Mouse (Mus musculus) heart, adult 2 months (tissue): ENCODE results near the gene Bzw2. TPM values are rescaled to one million over a fixed set of nuclear protein-coding genes. Genes with fewer than 3 reads are reported as not detected.

Experiments
- DNase-seq, 2 experiments: peaks; one replicate each; pipeline ENCODE4 v3.0.0; 2021
- H3K27ac ChIP-seq: fragments of 200-600 bp; 2 replicates; pipeline ENCODE4 v1.8.1; 2022
- H3K27me3 ChIP-seq: fragments of 200-500 bp; 2 replicates; pipeline ENCODE4 v1.6.1; 2012; ENCODE audit warnings: mild to moderate bottlenecking, low read length, inconsistent platforms, mixed read lengths; ENCODE audit not compliant: control insufficient read depth, insufficient read depth
- H3K36me3 ChIP-seq: fragments of 200-500 bp; 2 replicates; pipeline ENCODE4 v1.6.1; 2012; ENCODE audit warnings: low read length, inconsistent platforms; ENCODE audit not compliant: control insufficient read depth, insufficient read depth
- H3K4me1 ChIP-seq: fragments of 200-500 bp; 2 replicates; pipeline ENCODE4 v1.6.1; 2011; ENCODE audit warnings: low read length; ENCODE audit not compliant: control insufficient read depth, insufficient read depth
- H3K4me3 ChIP-seq: fragments of 200-600 bp; 2 replicates; pipeline ENCODE4 v1.8.1; 2022
- H3K79me2 ChIP-seq: fragments of 200-500 bp; replicated peaks from 2 replicates; pipeline ENCODE4 v1.6.1; 2012; ENCODE audit warnings: mild to moderate bottlenecking, inconsistent platforms, low read length, moderate library complexity, mixed read lengths; ENCODE audit not compliant: control insufficient read depth, insufficient read depth
- H3K9ac ChIP-seq: fragments of 200-500 bp; 2 replicates; pipeline ENCODE4 v1.6.1; 2012; ENCODE audit warnings: low read depth, mild to moderate bottlenecking, control low read depth, inconsistent platforms, low read length, mixed read lengths
- CTCF ChIP-seq: fragments of 200-600 bp; IDR thresholded peaks from 2 replicates; pipeline ENCODE4 v1.8.1; 2022; ENCODE audit warnings: antibody characterized with exemption, mild to moderate bottlenecking, moderate library complexity
- EP300 ChIP-seq: fragments of 200-500 bp; IDR thresholded peaks from 2 replicates; pipeline ENCODE4 v1.6.1; 2011; ENCODE audit warnings: low read depth, low read length, control low read depth; ENCODE audit not compliant: insufficient read depth
- POLR2A ChIP-seq: fragments of 200-500 bp; IDR thresholded peaks from 2 replicates; pipeline ENCODE4 v1.6.1; 2011; ENCODE audit warnings: mild to moderate bottlenecking, low read depth, low read length, control low read depth; ENCODE audit not compliant: insufficient read depth
- WGBS: fragments of 180-500 bp; shearing (Covaris S2); methylation state at CpG from one replicate; pipeline ENCODE4 v1.1.7; 2018; 5-methylcytosine and 5-hydroxymethylcytosine counted together
- intact Hi-C: fragments of 180-260 bp; cut with DNase I; formaldehyde crosslinking; loops from one replicate; pipeline ENCODE4 v1.15.1; 2025
- polyA plus RNA-seq: library from polyadenylated mRNA; depleted of rRNA; stranded (reverse); fragments of >200 nt; gene quantifications from 2 replicates; pipeline ENCODE4 v1.2.3, GENCODE M21; 2012
- total RNA-seq, 2 experiments: library from RNA; stranded (reverse); gene quantifications; 2 replicates each; pipeline ENCODE4 v1.2.3; 2021

The Bzw2 gene
- total and polyA plus RNA-seq, 3 experiments, result 67.3 to 199 (median 175) TPM

- Histone ChIP-seq H3K9ac (no peak overlapping the region), H3K36me3 (peaks cover 2% of the 10 kb centered on the region; the same call in 1 of the 2 replicates), H3K4me1 (peaks cover 1% of the 10 kb centered on the region; the same call in 1 of the 2 replicates), H3K4me3 (no peak overlapping the region), H3K27ac (no peak overlapping the region), H3K27me3 (no peaks in the 10 kb centered on the region), H3K79me2 (no peaks in the 10 kb centered on the region)
- WGBS, result 96% methylated on average over 3 of the region's 3 CpGs
- TF ChIP-seq CTCF, result no peak
- TF ChIP-seq POLR2A, result no peak
- no peak for TF ChIP-seq EP300
- intact Hi-C loops, result loop anchor here (10.0 kb wide), 3 partner anchors 155 to 825 kb away; no protein-coding TSS in a partner anchor
- no peak for DNase-seq
Observed at GRCm38 (mm10) chr12:36189610-36190009, 31.7 kb upstream of the Bzw2 start.

- no peak overlapping the region for H3K27ac ChIP-seq
- peaks cover 7% of the 10 kb centered on the region for H3K4me1 ChIP-seq
- H3K79me2 ChIP-seq, result no peaks in the 10 kb centered on the region
- no peak overlapping the region for H3K4me3 ChIP-seq
- intact Hi-C loops, result loop anchor here (10.0 kb wide), 3 partner anchors 152 to 828 kb away; no protein-coding TSS in a partner anchor
- TF ChIP-seq POLR2A (no peak), CTCF (no peak), EP300 (no peak)
- no peaks in the 10 kb centered on the region for H3K27me3 ChIP-seq
- 48% methylated on average over 6 of the region's 6 CpGs for WGBS
- H3K9ac ChIP-seq, result no peak overlapping the region
- peaks cover 2% of the 10 kb centered on the region; the same call in 1 of the 2 replicates for H3K36me3 ChIP-seq
- DNase-seq, result no peak
Observed at GRCm38 (mm10) chr12:36187081-36187480, 29.2 kb upstream of the Bzw2 start.

- WGBS, result 36% methylated on average over 6 of the region's 6 CpGs
- H3K27ac ChIP-seq, result peak overlapping the region; percentile 71
- H3K27me3 ChIP-seq, result no peaks in the 10 kb centered on the region
- H3K4me1 ChIP-seq, result peaks cover 10% of the 10 kb centered on the region
- no peaks in the 10 kb centered on the region; the same call in 1 of the 2 replicates for H3K36me3 ChIP-seq
- no peaks in the 10 kb centered on the region for H3K79me2 ChIP-seq
- H3K9ac ChIP-seq, result no peak overlapping the region
- TF ChIP-seq CTCF (no peak), EP300 (peak; percentile 83), POLR2A (peak; percentile 42)
- DNase-seq, result peak; percentile 52 to 66
- H3K4me3 ChIP-seq, result no peak overlapping the region
- intact Hi-C loops, result loop anchor here (2.0 to 10.0 kb wide), 4 partner anchors 26 to 832 kb away; partner anchors contain the start of gene Ankmy2
Observed at GRCm38 (mm10) chr12:36182570-36182969, 24.7 kb upstream of the Bzw2 start.

- no peak for TF ChIP-seq CTCF
- TF ChIP-seq POLR2A, result no peak
- TF ChIP-seq EP300, result no peak
- intact Hi-C loops, result no loop called here
- H3K9ac ChIP-seq, result no peak overlapping the region
- H3K27ac ChIP-seq, result no peak overlapping the region
- H3K4me1 ChIP-seq, result peaks cover 3% of the 10 kb centered on the region
- H3K4me3 ChIP-seq, result no peak overlapping the region
- H3K36me3 ChIP-seq, result no peaks in the 10 kb centered on the region; the same call in 1 of the 2 replicates
- DNase-seq, result no peak
- H3K27me3 ChIP-seq, result no peaks in the 10 kb centered on the region
- 96% methylated on average over 5 of the region's 5 CpGs for WGBS
- no peaks in the 10 kb centered on the region for H3K79me2 ChIP-seq
Observed at GRCm38 (mm10) chr12:36177227-36177626, 19.3 kb upstream of the Bzw2 start.

GRCm38 (mm10) chr12:36165299-36165698 lies 7.4 kb upstream of the Bzw2 start:
- no peaks in the 10 kb centered on the region for H3K36me3 ChIP-seq
- peaks cover 6% of the 10 kb centered on the region; the same call in 1 of the 2 replicates for H3K79me2 ChIP-seq
- intact Hi-C loops, result loop anchor here (10.0 kb wide), 1 partner anchor 50 kb away; no protein-coding TSS in a partner anchor
- 88% methylated on average over 1 of the region's 1 CpGs for WGBS
- H3K9ac ChIP-seq, result no peak overlapping the region
- H3K27me3 ChIP-seq, result no peaks in the 10 kb centered on the region
- H3K27ac ChIP-seq, result no peak overlapping the region
- peaks cover 3% of the 10 kb centered on the region for H3K4me1 ChIP-seq
- H3K4me3 ChIP-seq, result no peak overlapping the region
- no peak for DNase-seq
- TF ChIP-seq POLR2A, result no peak
- TF ChIP-seq EP300, result no peak
- TF ChIP-seq CTCF, result no peak

GRCm38 (mm10) chr12:36164126-36164791 lies 6.4 kb upstream of the Bzw2 start:
- Histone ChIP-seq H3K27ac (no peak overlapping the region), H3K4me3 (no peak overlapping the region), H3K27me3 (no peaks in the 10 kb centered on the region), H3K79me2 (peaks cover 6% of the 10 kb centered on the region; the same call in 1 of the 2 replicates), H3K9ac (no peak overlapping the region), H3K4me1 (peaks cover 3% of the 10 kb centered on the region), H3K36me3 (no peaks in the 10 kb centered on the region)
- TF ChIP-seq CTCF (no peak), POLR2A (no peak), EP300 (no peak)
- WGBS, result 42% methylated on average over 7 of the region's 7 CpGs
- intact Hi-C loops, result loop anchor here (10.0 kb wide), 1 partner anchor 49 kb away; no protein-coding TSS in a partner anchor
- no peak for DNase-seq
